Mouse (Mus musculus) right cerebral cortex, postnatal 4 days (tissue): ENCODE measurements around the gene Dnaja2.

Experiments used
- DNase-seq: peaks from one replicate; pipeline ENCODE4 v3.0.0-alpha.2; 2022

Dnaja2 gene

GRCm38 (mm10) chr8:85554391-85555180, 558 bp downstream of the Dnaja2 start:
- DNase-seq, result no peak

- no peak for DNase-seq
Measured at GRCm38 (mm10) chr8:85551934-85552333, 3.2 kb downstream of the Dnaja2 start.

DNA sequence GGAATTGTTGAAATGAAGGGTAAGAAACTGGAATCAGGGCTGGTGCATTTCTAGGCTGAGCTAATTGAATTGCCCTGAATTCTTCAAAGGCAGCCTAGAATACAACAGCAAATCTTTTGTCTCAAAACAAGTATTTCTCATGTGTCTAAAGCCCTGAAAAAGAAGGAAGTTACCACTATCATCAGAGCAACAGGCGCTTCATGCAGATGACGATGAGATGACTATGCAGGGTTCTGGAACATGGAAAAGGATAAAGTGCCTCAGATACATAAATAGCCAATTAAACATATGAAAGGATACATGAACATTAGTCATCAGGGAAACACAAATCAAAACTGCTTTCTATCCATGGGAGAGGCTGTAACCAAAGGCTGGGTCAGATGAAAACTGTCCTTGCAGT, 18.8 kb downstream of the Dnaja2 start:
- no peak for DNase-seq

DNA sequence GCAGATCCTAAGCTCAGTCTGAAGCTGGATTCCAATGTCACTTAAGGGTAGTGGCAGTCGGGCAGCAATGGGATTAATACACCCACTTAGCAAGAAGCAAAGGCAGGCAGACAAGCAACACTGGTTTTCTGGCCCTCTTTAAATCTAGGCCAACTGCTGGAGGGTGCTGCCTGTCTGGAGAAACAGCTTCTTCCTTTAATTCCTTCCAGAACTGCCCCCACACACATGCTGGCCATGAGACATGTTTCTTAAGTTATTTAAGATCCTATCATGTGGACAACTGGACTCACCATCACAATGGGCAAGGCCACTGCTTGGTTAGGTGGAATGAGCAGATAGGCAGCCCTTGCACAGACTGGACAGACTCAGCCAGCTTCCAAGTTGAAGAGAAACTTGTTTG, 21.0 kb downstream of the Dnaja2 start:
- no peak for DNase-seq

GRCm38 (mm10) chr8:85533434-85533833, 21.7 kb downstream of the Dnaja2 start:
- no peak for DNase-seq

GRCm38 (mm10) chr8:85532843-85533242, 22.3 kb downstream of the Dnaja2 start:
- DNase-seq, result no peak

GRCm38 (mm10) chr8:85531471-85531870, 23.7 kb downstream of the Dnaja2 start:
- no peak for DNase-seq

GRCm38 (mm10) chr8:85530717-85531116, 24.4 kb downstream of the Dnaja2 start:
- DNase-seq, result no peak

DNA sequence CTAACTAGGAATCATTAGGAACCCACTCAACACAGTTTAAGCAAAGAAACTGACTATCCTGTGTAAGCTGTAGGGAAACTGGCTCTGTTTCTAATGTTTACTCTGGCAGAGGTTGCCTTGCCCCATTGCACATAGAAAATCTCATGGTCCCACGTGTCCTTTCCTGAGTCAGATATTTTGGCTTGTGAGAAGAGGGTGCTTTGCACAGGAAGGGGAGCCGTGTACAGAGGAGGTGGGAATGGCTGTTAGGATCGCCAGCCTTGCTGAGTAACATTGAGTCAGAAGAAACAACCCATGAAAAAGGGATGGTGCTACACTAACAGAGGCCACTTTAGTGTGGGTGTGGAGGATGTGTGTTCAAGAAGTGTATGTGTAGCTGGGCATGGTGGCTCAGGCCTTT, 26.2 kb downstream of the Dnaja2 start:
- no peak for DNase-seq

- peak; percentile 74 for DNase-seq
Measured at GRCm38 (mm10) chr8:85526105-85526504, 29.0 kb downstream of the Dnaja2 start.

DNA sequence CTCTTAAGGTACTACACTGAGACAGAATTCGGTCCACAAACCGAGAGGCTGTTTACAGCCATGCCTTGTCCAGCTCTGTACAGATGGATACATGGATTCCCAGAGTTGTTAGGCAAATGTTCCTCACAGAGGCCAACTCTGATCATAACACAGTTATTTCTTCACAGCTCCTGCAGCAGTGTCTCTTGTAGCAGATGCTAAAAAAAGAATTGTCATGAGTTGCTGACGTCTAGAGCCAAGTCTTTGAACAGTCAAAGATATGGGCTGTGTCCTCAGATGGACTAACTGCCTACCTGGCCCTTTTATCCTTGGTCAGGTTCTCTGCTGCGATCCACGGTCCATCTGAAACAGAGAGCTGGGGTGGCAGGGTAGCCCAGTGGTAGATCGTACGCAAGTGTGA, 31.1 kb downstream of the Dnaja2 start:
- DNase-seq, result no peak

DNA sequence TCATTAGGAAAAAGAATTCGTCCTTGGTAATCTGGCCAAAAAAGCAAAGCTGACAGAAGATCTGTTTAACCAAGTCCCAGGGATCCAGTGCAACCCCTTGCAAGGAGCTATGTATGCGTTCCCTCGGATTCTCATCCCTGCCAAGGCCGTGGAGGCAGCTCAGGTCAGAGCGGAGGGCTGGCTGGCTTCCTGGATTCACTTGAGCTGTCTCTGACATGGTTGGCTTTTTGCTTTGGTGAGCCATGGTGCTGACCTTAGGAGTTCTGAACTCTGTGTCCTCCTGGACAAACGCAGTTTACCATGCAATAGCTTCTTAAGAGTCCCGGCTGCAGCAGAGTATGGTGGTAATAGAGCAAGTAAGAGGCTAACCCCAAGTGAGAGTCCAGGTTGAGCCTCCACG, 33.8 kb downstream of the Dnaja2 start:
- no peak for DNase-seq

DNA sequence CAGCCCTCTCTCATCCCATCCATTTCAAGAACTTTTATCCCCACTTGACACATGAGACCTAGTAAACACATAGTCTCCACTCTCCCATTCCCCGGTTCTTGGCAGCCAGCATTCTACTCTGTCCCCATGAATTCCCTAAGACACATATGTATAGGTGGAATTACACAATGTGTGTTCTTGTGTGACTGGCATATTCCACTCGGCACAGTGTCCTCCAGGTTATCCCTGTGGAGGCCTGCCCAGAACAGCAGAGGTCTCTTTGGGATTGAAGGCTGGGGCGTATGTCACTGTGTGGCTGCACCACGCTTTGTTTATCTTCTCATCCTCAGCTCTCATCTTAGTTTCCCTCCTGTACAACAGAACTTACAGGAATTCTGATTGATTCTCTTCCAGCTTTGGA, 34.6 kb downstream of the Dnaja2 start:
- no peak for DNase-seq

DNA sequence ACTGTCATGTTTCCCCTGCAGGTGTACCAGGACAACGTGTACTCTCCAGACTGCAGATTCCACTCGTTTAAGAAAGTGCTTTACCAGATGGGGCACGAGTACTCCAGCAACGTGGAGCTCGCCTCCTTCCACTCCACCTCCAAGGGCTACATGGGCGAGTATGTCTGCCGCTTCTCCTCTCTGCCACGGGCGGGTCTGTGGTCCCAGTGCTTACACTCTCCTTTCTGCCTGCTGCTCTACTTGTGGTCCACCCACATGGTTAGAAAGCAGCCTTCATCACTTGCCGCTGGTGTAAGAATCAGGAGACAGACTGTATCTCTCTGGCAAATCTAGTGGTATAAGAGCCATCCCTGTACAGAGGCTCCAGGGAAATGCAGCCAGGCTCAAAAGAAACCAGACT, 37.2 kb downstream of the Dnaja2 start:
- DNase-seq, result no peak

- DNase-seq, result no peak
Measured at GRCm38 (mm10) chr8:85517336-85517735, 37.8 kb downstream of the Dnaja2 start.

DNA sequence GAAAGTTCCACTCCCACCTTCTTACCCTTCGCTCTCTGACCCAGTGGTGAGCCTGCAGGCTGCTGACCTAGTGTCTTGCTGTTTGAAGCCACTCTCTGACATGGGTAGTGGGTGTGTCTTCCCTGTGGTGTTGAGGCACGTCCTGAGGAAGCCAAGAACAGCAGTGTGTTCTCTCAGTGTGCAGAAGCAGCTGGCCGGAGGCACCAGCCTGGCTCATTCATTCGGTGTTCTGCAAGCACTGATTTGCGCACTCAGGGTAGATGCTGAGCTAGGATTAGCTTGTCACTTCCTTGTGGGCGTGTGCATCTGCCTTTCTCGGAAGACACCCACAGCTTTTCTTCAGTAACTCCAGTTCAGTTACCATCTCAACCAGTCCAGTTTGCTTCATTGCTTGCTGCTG, 39.8 kb downstream of the Dnaja2 start:
- no peak for DNase-seq

GRCm38 (mm10) chr8:85513283-85513682, 41.9 kb downstream of the Dnaja2 start:
- DNase-seq, result no peak

GRCm38 (mm10) chr8:85512234-85512633, 42.9 kb downstream of the Dnaja2 start:
- DNase-seq, result no peak

- no peak for DNase-seq
Measured at GRCm38 (mm10) chr8:85508661-85509060, 46.5 kb downstream of the Dnaja2 start.

DNA sequence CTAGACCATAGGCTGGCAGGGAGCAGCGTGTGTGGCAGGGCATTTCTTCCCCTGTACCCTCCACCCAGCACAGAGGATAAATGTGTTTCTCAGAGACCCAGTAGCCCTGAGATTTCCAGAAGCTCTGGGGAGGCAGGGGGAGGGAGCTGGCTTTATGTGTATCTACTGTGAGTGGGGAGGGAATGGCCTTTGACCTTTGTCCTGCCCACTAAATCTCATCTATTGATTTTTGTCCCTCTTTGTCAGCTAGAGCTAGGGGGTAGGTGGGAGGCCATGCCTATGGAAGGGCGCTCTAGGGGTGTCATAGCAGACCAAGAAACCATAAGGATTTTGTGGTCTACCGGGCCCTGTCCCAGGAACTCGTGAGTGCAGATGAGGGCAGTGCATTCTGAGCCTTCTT, 48.5 kb downstream of the Dnaja2 start:
- DNase-seq, result no peak

GRCm38 (mm10) chr8:85504704-85505103, 50.4 kb downstream of the Dnaja2 start:
- DNase-seq, result no peak

DNA sequence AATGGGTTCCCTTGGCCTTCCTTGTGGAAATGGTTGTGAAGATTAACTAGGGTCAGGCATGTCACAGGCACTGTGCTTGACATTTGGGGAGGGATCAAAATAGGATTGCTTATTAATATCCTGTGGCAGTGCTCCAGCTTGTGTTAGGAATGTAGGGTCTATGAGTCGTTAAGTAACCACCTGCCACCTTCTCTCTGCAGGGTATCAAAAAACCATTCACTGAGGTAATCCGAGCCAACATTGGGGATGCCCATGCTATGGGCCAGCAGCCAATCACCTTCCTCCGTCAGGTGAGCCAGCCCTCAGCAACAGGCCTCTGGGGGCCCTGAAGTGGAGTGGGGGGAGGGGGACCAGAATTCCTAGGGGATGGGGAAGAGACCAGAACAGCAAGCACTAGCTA, 52.1 kb downstream of the Dnaja2 start:
- no peak for DNase-seq

- no peak for DNase-seq
Measured at GRCm38 (mm10) chr8:85502381-85502780, 52.8 kb downstream of the Dnaja2 start.

DNA sequence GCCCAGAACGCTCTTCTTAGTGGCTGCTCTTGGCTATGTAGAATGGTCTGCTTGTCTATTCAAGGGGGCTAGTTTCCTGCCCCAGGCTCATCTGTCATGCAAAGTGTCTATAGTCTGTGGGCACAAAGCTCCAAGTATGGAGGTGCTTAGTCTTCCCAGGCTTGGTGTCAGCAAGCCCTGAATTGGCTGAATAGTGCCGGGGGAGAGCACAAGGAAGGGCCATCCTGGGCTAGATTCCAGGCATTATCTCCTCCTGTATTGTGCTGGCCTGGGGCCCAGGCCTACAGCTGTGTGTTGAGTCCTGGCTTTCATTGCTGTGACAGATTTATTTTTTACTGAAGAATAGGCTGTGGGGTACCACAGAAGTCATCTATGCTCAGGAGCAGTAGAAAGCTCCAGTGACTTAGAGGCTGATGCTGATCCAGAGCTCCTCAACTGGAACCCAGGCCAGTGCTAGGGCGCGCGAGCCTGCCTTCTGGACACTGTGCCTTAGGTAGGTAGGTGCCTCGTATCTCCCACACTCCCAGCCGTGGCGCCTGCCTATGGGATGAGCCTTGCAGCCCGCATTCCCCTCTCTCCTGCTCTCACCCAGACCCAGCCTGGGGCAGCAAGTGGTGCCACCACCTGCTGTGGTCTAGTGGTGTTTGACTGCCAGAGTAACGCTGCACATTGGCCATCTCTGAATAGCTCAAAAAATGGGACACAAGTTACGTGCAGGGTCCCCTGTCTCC, 54.0 kb downstream of the Dnaja2 start:
- DNase-seq, result peak; percentile 37

DNA sequence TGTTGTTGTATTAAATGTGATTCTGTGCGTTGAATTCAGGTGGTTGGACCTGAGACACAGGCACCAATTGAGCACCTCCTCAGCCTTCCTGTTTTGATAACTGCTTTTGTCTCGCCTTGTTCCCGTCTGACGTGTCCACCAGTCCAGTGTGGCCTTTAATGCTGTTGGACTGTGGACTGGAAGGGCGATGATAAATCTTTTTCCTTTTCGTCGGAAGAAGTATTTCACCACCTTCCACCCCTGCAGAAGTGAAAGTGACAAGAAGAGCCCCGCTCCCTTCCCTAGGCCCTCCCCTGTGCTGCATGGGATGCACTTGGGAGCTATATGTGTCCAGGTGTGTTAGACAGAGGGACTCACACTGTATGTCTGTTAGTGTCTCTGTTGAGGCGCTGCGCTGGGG, 54.7 kb downstream of the Dnaja2 start:
- DNase-seq, result no peak
